Mouse (Mus musculus) heart, embryonic 13.5 days (tissue): ENCODE measurements around the gene Mesp2. TPM values are rescaled to one million over a fixed set of nuclear protein-coding genes. Genes with fewer than 3 reads are reported as not detected.

ENCODE experiments used
- ATAC-seq: fragments of 200-750 bp; cut with Nextera tagmentation; 2 replicates; pipeline ENCODE4 v1.8.0; 2017; ENCODE audit warnings: moderate TSS enrichment; ENCODE audit not compliant: insufficient number of reproducible peaks, low FRiP score, low TSS enrichment; ENCODE audit errors: extremely low read depth
- H3K27ac ChIP-seq: fragments of 300-500 bp; sonication (generic); replicated peaks from 2 replicates; pipeline ENCODE4 v1.5.1; 2015; ENCODE audit warnings: moderate library complexity, mild to moderate bottlenecking, inconsistent platforms
- H3K27me3 ChIP-seq: fragments of 300-500 bp; sonication (generic); replicated peaks from 2 replicates; pipeline ENCODE4 v1.6.1; 2015; ENCODE audit warnings: mild to moderate bottlenecking, inconsistent platforms
- H3K36me3 ChIP-seq: fragments of 300-500 bp; sonication (generic); 2 replicates; pipeline ENCODE4 v1.6.1; 2015; ENCODE audit warnings: mild to moderate bottlenecking, inconsistent platforms
- H3K4me1 ChIP-seq: fragments of 300-500 bp; sonication (generic); 2 replicates; pipeline ENCODE4 v1.6.1; 2015; ENCODE audit warnings: inconsistent platforms
- H3K4me2 ChIP-seq: fragments of 300-500 bp; sonication (generic); 2 replicates; pipeline ENCODE4 v1.6.1; 2015; ENCODE audit warnings: inconsistent platforms, mild to moderate bottlenecking, moderate library complexity
- H3K4me3 ChIP-seq: fragments of 300-500 bp; sonication (generic); 2 replicates; pipeline ENCODE4 v1.5.1; 2015; ENCODE audit warnings: moderate library complexity, mild to moderate bottlenecking, inconsistent platforms
- H3K9ac ChIP-seq: fragments of 300-500 bp; sonication (generic); 2 replicates; pipeline ENCODE4 v1.6.1; 2015; ENCODE audit warnings: inconsistent platforms, mild to moderate bottlenecking, moderate library complexity
- H3K9me3 ChIP-seq: fragments of 300-500 bp; sonication (generic); 2 replicates; pipeline ENCODE4 v1.6.1; 2016; ENCODE audit warnings: inconsistent platforms
- WGBS: fragments of 180-500 bp; shearing (Covaris S2); methylation state at CpG from one replicate; pipeline ENCODE4 v1.1.7; 2015; ENCODE audit warnings: mixed read lengths; 5-methylcytosine and 5-hydroxymethylcytosine counted together
- polyA plus RNA-seq: library from polyadenylated mRNA; unstranded; fragments of >200 nt; fragmentation: Nextera tagmentation; extraction: Ambion mirVana; gene quantifications from 2 replicates; pipeline ENCODE4 v1.2.1, GENCODE M21; 2015

Gene Mesp2
- 0.21 and 0.41 TPM in 2 replicates for polyA plus RNA-seq

GRCm38 (mm10) chr7:79810611-79811506 is at the start of gene Mesp2:
Mesp2 (plus strand) TSS chr7:79810727.
- Histone ChIP-seq H3K9me3 (no peaks in the 10 kb centered on the region), H3K9ac (peak within 1 kb of the TSS; percentile 75), H3K36me3 (no peaks in the 10 kb centered on the region), H3K27ac (no peak within 1 kb of the TSS), H3K27me3 (peaks cover 42% of the 10 kb centered on the region), H3K4me2 (peak within 1 kb of the TSS; percentile 72), H3K4me1 (peaks cover 7% of the 10 kb centered on the region), H3K4me3 (peak within 1 kb of the TSS; percentile 46)
- no peak; the same call in 1 of the 2 replicates for ATAC-seq
- WGBS: 10% methylated on average over 70 of the region's 71 CpGs

GRCm38 (mm10) chr7:79761124-79761876 is 49.2 kb upstream of the Mesp2 start:
- ATAC-seq: no peak
- H3K27ac ChIP-seq: no peak overlapping the region
- WGBS: 61% methylated on average over 5 of the region's 5 CpGs

GRCm38 (mm10) chr7:79762106-79762505 is 48.4 kb upstream of the Mesp2 start:
- Histone ChIP-seq H3K36me3 (no peaks in the 10 kb centered on the region), H3K4me1 (peaks cover 7% of the 10 kb centered on the region; the same call in 1 of the 2 replicates), H3K4me2 (no peak overlapping the region), H3K4me3 (no peak overlapping the region), H3K27me3 (no peaks in the 10 kb centered on the region), H3K9me3 (no peaks in the 10 kb centered on the region), H3K9ac (no peak overlapping the region), H3K27ac (no peak overlapping the region)
- no peak for ATAC-seq
- 66% methylated on average over 8 of the region's 8 CpGs for WGBS

More at GRCm38 (mm10) chr7:79761124-79761876, 49.2 kb upstream of the Mesp2 start:
- Histone ChIP-seq H3K27me3 (no peaks in the 10 kb centered on the region), H3K4me2 (no peak overlapping the region), H3K4me3 (no peak overlapping the region), H3K36me3 (no peaks in the 10 kb centered on the region), H3K9ac (no peak overlapping the region), H3K4me1 (peaks cover 7% of the 10 kb centered on the region; the same call in 1 of the 2 replicates), H3K9me3 (no peaks in the 10 kb centered on the region)

DNA sequence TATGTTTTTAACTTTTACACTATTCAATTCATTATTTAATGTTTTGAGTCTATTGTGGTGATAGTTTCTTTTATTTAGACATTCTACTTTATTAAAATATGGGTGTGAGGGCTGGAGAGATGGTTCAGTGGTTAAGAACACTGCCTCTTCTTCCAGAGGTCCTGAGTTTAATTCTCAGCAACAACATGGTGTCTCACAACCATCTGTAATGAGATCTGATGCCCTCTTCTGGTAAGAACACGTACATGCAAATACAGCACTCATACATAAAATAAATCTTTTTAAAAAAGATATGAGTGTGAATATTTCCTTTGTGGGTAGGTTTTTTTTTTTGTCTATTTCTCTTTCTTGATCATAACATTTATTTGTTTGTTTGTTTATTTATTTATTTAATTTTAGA is 44.5 kb upstream of the Mesp2 start:
- H3K4me2 ChIP-seq: no peak overlapping the region
- no peaks in the 10 kb centered on the region for H3K27me3 ChIP-seq
- H3K4me1 ChIP-seq: peaks cover 11% of the 10 kb centered on the region
- no peak overlapping the region for H3K9ac ChIP-seq
- H3K9me3 ChIP-seq: no peaks in the 10 kb centered on the region
- ATAC-seq: no peak
- H3K4me3 ChIP-seq: no peak overlapping the region
- no peak overlapping the region for H3K27ac ChIP-seq
- H3K36me3 ChIP-seq: no peaks in the 10 kb centered on the region
- 36% methylated on average over 1 of the region's 1 CpGs for WGBS

GRCm38 (mm10) chr7:79769664-79770063 is 40.9 kb upstream of the Mesp2 start:
- Histone ChIP-seq H3K27me3 (no peaks in the 10 kb centered on the region), H3K36me3 (no peaks in the 10 kb centered on the region), H3K9me3 (no peaks in the 10 kb centered on the region), H3K4me2 (no peak overlapping the region), H3K9ac (no peak overlapping the region), H3K4me3 (no peak overlapping the region), H3K4me1 (peaks cover 20% of the 10 kb centered on the region), H3K27ac (no peak overlapping the region)
- 70% methylated on average over 3 of the region's 3 CpGs for WGBS
- ATAC-seq: no peak

GRCm38 (mm10) chr7:79771561-79772512 is 38.7 kb upstream of the Mesp2 start:
- Histone ChIP-seq H3K4me3 (no peak overlapping the region), H3K36me3 (no peaks in the 10 kb centered on the region), H3K27me3 (0 out of 2 replicates have a peak, but pooled peaks cover 3% of the 10 kb centered on the region), H3K27ac (peak overlapping the region; percentile 90), H3K9ac (0 out of 2 replicates have a peak overlapping the region, but pooled peaks have one; percentile 13), H3K9me3 (no peaks in the 10 kb centered on the region), H3K4me1 (peaks cover 20% of the 10 kb centered on the region), H3K4me2 (peak overlapping the region; percentile 27)
- ATAC-seq: peak; percentile 50; the same call in 1 of the 2 replicates
- 31% methylated on average over 15 of the region's 15 CpGs for WGBS

DNA sequence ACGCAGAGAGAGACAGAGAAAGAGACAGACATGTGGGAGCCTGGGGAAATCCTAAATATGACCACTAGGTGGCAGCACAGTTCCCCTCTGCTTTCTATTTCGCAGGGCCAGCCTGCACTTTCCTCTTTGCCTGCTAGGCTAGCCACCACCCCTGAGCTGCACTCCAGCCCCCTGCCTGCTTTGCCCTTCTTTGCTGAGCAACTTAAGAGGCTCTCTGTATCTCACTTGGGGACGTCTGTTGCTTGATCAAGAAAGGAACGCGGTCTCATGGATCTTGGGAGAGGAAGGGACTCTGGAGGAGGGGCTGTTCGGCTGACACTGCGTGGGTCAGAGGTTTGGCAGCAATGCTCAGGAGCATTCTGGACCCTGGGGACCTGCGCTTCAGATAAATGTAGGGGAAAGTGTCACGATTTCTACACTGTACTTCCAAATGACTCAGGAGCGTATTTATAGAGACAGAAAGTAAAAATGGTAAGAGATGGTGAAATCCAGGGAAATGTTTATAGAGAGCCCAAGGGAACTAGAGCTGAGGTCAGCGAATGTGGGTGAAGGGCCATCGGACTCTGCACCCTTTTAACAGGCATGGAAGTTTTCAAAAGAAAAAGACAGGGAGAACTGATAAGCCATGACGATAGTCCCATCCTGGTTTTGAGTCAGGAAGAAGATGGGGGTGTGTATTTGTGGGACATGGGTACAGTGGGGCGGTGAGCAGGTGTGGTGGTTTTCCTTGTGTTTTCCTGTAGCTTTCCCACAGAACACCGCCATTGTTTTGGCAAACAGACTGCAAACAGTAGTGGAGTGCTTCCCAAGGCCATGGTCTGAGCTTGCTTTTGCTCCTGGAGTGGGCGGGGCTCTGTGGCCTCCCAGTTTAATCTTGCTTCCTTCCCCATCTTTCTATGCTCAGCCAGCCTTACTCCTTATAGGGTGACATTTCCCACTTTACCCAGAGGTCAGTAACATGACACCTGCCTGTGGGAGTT is 29.6 kb upstream of the Mesp2 start:
- peak overlapping the region; percentile 45 for H3K4me3 ChIP-seq
- 0 out of 2 replicates have a peak, but pooled peaks cover 11% of the 10 kb centered on the region for H3K27me3 ChIP-seq
- ATAC-seq: no peak
- H3K4me2 ChIP-seq: peak overlapping the region; percentile 67
- H3K4me1 ChIP-seq: peaks cover 9% of the 10 kb centered on the region
- 22% methylated on average over 16 of the region's 16 CpGs for WGBS
- H3K27ac ChIP-seq: no peak overlapping the region
- peak overlapping the region; percentile 69 for H3K9ac ChIP-seq
- no peaks in the 10 kb centered on the region for H3K36me3 ChIP-seq
- H3K9me3 ChIP-seq: no peaks in the 10 kb centered on the region

DNA sequence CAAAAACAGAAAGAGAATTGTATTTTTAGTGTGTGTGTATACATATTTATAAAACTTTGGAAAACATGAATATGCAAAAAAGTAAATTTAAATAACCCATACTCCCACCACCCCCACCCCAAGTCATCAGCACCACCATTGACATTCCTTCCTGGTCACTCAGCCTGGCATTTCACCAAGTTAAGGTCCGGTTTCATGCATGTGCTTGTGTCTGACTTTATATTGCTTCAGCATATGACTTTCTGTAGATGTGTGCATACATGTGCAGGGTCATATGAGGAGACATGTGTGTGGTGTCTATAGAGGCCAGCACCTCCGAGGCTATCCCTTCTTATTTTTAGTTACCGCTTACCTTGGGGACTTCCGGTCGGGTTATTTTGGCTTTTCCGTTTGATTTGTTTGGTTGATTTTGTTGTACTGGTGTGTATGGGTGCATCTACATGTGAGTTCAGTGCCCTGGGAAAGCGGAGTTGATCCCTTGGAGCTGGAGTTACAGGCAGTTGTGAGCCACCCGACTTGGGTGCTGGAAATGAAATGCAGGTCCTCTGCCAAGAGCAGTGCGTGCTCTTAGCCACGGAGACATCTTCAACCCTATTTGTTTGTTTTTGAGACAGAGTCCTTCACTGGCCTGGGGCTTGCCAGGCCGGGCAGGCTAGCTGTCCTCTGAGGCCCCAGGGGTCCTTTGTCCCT is 28.6 kb upstream of the Mesp2 start:
- ATAC-seq: no peak
- Histone ChIP-seq H3K4me1 (peaks cover 9% of the 10 kb centered on the region), H3K9me3 (no peaks in the 10 kb centered on the region), H3K9ac (no peak overlapping the region), H3K36me3 (no peaks in the 10 kb centered on the region), H3K27me3 (0 out of 2 replicates have a peak, but pooled peaks cover 12% of the 10 kb centered on the region), H3K4me2 (no peak overlapping the region), H3K27ac (no peak overlapping the region), H3K4me3 (no peak overlapping the region)
- WGBS: 68% methylated on average over 11 of the region's 11 CpGs

- Histone ChIP-seq H3K4me3 (no peak overlapping the region), H3K4me1 (peaks cover 9% of the 10 kb centered on the region), H3K9ac (no peak overlapping the region), H3K36me3 (no peaks in the 10 kb centered on the region), H3K9me3 (no peaks in the 10 kb centered on the region), H3K27ac (no peak overlapping the region), H3K4me2 (no peak overlapping the region), H3K27me3 (0 out of 2 replicates have a peak, but pooled peaks cover 17% of the 10 kb centered on the region)
- WGBS: 71% methylated on average over 2 of the region's 2 CpGs
- no peak for ATAC-seq
Measured at GRCm38 (mm10) chr7:79782516-79782855, 28.0 kb upstream of the Mesp2 start.
